Mouse (Mus musculus): ENCODE measurements around the gene Luzp1. TPM values are rescaled to one million over a fixed set of nuclear protein-coding genes. Genes with fewer than 3 reads are reported as not detected.

Luzp1 gene
- total and polyA plus RNA-seq, 2 experiments from 2014 or later = 22.6 to 91.1 TPM

DNA sequence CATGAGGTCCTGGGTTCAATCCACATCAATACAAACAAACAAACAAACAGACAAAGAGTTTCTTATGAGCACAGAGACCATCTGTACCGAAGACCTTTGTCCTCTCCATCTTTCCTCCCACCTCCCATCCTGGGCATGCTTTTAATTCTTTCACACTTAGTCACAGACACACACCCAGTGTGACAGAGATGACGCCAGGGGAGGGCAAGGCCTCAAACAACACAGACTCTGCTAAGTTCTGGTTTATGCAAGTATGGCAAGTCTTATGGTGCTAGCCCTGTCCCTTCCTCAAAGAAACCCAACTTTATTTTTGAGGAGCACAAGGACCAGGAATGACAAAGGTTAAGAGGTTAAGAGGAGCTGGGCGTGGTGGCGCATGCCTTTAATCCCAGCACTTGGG, 19.3 kb upstream of the Luzp1 start:
- no peak for TF ChIP-seq EP300 (IDR thresholded peaks at IDR 0.05; ENCODE audit: low read depth)
- TF ChIP-seq CTCF (IDR thresholded peaks at IDR 0.05; ENCODE audit: low read depth) = no peak
- 67% methylated on average over 4 of the region's 4 CpGs for WGBS
- DNase-seq (ENCODE audit: low spot score) (no peak), ATAC-seq (ENCODE audit: insufficient read depth, low read depth) (no peak)
- Histone ChIP-seq H3K4me2 (ENCODE audit: low read depth, low read length) (no peak overlapping the region), H3K4me3 (ENCODE audit: low read depth, low read length) (no peak overlapping the region), H3K9ac (replicated peaks; ENCODE audit: low read depth, low read length) (no peak overlapping the region), H3K27ac (ENCODE audit: low read depth) (no peak overlapping the region), H3K9me3 (replicated peaks; ENCODE audit: control insufficient read depth, low read length) (no peaks in the 10 kb centered on the region), H3K4me1 (ENCODE audit: control insufficient read depth, insufficient read depth) (peaks cover 4% of the 10 kb centered on the region; the same call in 1 of the 2 replicates), H3K27me3 (ENCODE audit: control insufficient read depth, insufficient read depth, low read length) (no peaks in the 10 kb centered on the region), H3K36me3 (replicated peaks; ENCODE audit: control insufficient read depth, insufficient read depth, low read length) (no peaks in the 10 kb centered on the region)

GRCm38 (mm10) chr4:136451564-136451963, 18.0 kb upstream of the Luzp1 start:
- WGBS = 10% methylated on average over 6 of the region's 6 CpGs
- peaks cover 5% of the 10 kb centered on the region; the same call in 1 of the 2 replicates for H3K4me1 ChIP-seq (ENCODE audit: control insufficient read depth, insufficient read depth)
- no peak overlapping the region for H3K4me3 ChIP-seq (ENCODE audit: low read depth, low read length)
- H3K36me3 ChIP-seq (replicated peaks; ENCODE audit: control insufficient read depth, insufficient read depth, low read length) = no peaks in the 10 kb centered on the region
- H3K27ac ChIP-seq (ENCODE audit: low read depth) = no peak overlapping the region
- TF ChIP-seq EP300 (IDR thresholded peaks at IDR 0.05; ENCODE audit: low read depth) (no peak), CTCF (IDR thresholded peaks at IDR 0.05; ENCODE audit: low read depth) (no peak)
- ATAC-seq (ENCODE audit: insufficient read depth, low read depth) (no peak), DNase-seq (ENCODE audit: low spot score) (no peak)
- no peak overlapping the region for H3K9ac ChIP-seq (replicated peaks; ENCODE audit: low read depth, low read length)
- no peaks in the 10 kb centered on the region for H3K27me3 ChIP-seq (ENCODE audit: control insufficient read depth, insufficient read depth, low read length)
- no peaks in the 10 kb centered on the region for H3K9me3 ChIP-seq (replicated peaks; ENCODE audit: control insufficient read depth, low read length)
- H3K4me2 ChIP-seq (ENCODE audit: low read depth, low read length) = no peak overlapping the region

DNA sequence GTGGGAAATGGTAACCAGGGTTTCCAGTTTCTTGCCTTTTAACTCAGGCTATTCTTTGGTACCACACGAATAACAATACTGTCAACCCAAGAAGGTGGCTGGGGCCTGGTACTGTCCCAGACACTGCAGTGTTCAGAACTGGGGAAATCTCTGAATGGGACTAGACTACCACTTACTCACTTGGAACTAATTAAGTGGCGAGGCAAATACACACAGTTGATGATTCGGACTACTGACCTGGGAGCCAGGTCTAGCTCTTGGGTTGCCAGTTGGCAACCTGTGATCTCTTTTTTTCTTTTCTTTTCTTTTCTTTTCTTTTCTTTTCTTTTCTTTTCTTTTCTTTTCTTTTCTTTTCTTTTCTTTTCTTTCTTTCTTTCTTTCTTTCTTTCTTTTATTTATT, 17.3 kb upstream of the Luzp1 start:
- DNase-seq (ENCODE audit: low spot score) (no peak), ATAC-seq (ENCODE audit: insufficient read depth, low read depth) (no peak)
- Histone ChIP-seq H3K4me2 (ENCODE audit: low read depth, low read length) (no peak overlapping the region), H3K9ac (replicated peaks; ENCODE audit: low read depth, low read length) (no peak overlapping the region), H3K27me3 (ENCODE audit: control insufficient read depth, insufficient read depth, low read length) (no peaks in the 10 kb centered on the region), H3K4me3 (ENCODE audit: low read depth, low read length) (no peak overlapping the region), H3K4me1 (ENCODE audit: control insufficient read depth, insufficient read depth) (peaks cover 5% of the 10 kb centered on the region; the same call in 1 of the 2 replicates), H3K27ac (ENCODE audit: low read depth) (no peak overlapping the region), H3K9me3 (replicated peaks; ENCODE audit: control insufficient read depth, low read length) (no peaks in the 10 kb centered on the region), H3K36me3 (replicated peaks; ENCODE audit: control insufficient read depth, insufficient read depth, low read length) (no peaks in the 10 kb centered on the region)
- 89% methylated on average over 3 of the region's 3 CpGs for WGBS
- no peak for TF ChIP-seq CTCF (IDR thresholded peaks at IDR 0.05; ENCODE audit: low read depth)
- TF ChIP-seq EP300 (IDR thresholded peaks at IDR 0.05; ENCODE audit: low read depth) = no peak

- ATAC-seq (ENCODE audit: insufficient read depth, low read depth) = no peak
- no peak overlapping the region for H3K4me2 ChIP-seq (ENCODE audit: low read depth, low read length)
- WGBS = 60% methylated on average over 5 of the region's 5 CpGs
- H3K36me3 ChIP-seq (replicated peaks; ENCODE audit: control insufficient read depth, insufficient read depth, low read length) = no peaks in the 10 kb centered on the region
- TF ChIP-seq EP300 (IDR thresholded peaks at IDR 0.05; ENCODE audit: low read depth) (no peak), CTCF (IDR thresholded peaks at IDR 0.05; ENCODE audit: low read depth) (no peak)
- peaks cover 5% of the 10 kb centered on the region; the same call in 1 of the 2 replicates for H3K4me1 ChIP-seq (ENCODE audit: control insufficient read depth, insufficient read depth)
- H3K27me3 ChIP-seq (ENCODE audit: control insufficient read depth, insufficient read depth, low read length) = no peaks in the 10 kb centered on the region
- H3K9ac ChIP-seq (replicated peaks; ENCODE audit: low read depth, low read length) = no peak overlapping the region
- no peak for DNase-seq (ENCODE audit: low spot score)
- no peak overlapping the region for H3K27ac ChIP-seq (ENCODE audit: low read depth)
- no peaks in the 10 kb centered on the region for H3K9me3 ChIP-seq (replicated peaks; ENCODE audit: control insufficient read depth, low read length)
- no peak overlapping the region for H3K4me3 ChIP-seq (ENCODE audit: low read depth, low read length)
Observed at GRCm38 (mm10) chr4:136452792-136453191, 16.8 kb upstream of the Luzp1 start.

GRCm38 (mm10) chr4:136454850-136455260, 14.7 kb upstream of the Luzp1 start:
- ATAC-seq (ENCODE audit: insufficient read depth, low read depth) (0 out of 2 replicates have a peak, but pooled peaks have one; percentile 39), DNase-seq (ENCODE audit: low spot score) (peak; percentile 68)
- H3K9me3 ChIP-seq (replicated peaks; ENCODE audit: control insufficient read depth, low read length) = no peaks in the 10 kb centered on the region
- H3K4me1 ChIP-seq (ENCODE audit: control insufficient read depth, insufficient read depth) = peaks cover 5% of the 10 kb centered on the region; the same call in 1 of the 2 replicates
- no peak for TF ChIP-seq EP300 (IDR thresholded peaks at IDR 0.05; ENCODE audit: low read depth)
- TF ChIP-seq CTCF (IDR thresholded peaks at IDR 0.05; ENCODE audit: low read depth) = peak; percentile 97
- H3K36me3 ChIP-seq (replicated peaks; ENCODE audit: control insufficient read depth, insufficient read depth, low read length) = no peaks in the 10 kb centered on the region
- no peak overlapping the region for H3K9ac ChIP-seq (replicated peaks; ENCODE audit: low read depth, low read length)
- peak overlapping the region; percentile 41 for H3K4me3 ChIP-seq (ENCODE audit: low read depth, low read length)
- H3K4me2 ChIP-seq (ENCODE audit: low read depth, low read length) = peak overlapping the region; percentile 69
- WGBS = 1% methylated on average over 10 of the region's 10 CpGs
- H3K27me3 ChIP-seq (ENCODE audit: control insufficient read depth, insufficient read depth, low read length) = no peaks in the 10 kb centered on the region
- no peak overlapping the region for H3K27ac ChIP-seq (ENCODE audit: low read depth)
